ENCODE assay signal across 11 mouse cellular contexts in the genomic region with DNA sequence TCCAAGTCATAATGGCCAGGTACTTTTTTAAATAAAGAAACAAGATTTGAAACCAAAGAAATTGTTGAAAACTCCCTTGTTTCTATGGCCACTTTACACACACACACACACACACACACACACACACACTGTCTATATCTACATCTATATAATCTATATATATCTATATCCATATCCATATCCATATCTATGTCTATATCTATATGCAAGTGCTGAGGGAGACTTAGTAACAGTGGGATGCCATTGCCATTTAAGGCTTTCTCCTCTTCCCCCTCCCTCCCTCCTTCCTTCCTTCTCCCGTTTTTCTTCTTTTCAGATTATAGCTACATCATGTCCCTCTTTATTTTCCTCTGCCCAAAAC. TPM values are rescaled to one million over a fixed set of nuclear protein-coding genes. Genes with fewer than 3 reads are reported as not detected.
DNase-seq lines count a peak whose midpoint lies in the region; ATAC-seq and TF ChIP-seq lines count a peak whose summit lies in the region.
"Had no signal": no experiment of that assay in that cellular context is flagged by ENCODE, and none has a peak within 500 bp of the region (broad histone marks: within the 10 kb centered on the region; RNA-seq: fewer than 3 reads in every experiment).

No protein-coding gene starts in this region.

- H3K36me3 ChIP-seq in heart, embryonic 14.5 days (ENCODE audit: control insufficient read depth, insufficient read depth, low read length): no peaks in the 10 kb centered on the region
- H3K36me3 ChIP-seq in heart, embryonic 11.5 days (ENCODE audit: control insufficient read depth, insufficient read depth, low read length): no peaks in the 10 kb centered on the region
- no peaks in the 10 kb centered on the region for H3K36me3 ChIP-seq in forebrain, postnatal 0 days (ENCODE audit: insufficient read depth)
- H3K36me3 ChIP-seq in midbrain, embryonic 12.5 days: no peaks in the 10 kb centered on the region
- H3K36me3 ChIP-seq: embryonic facial prominence, embryonic 13.5 days had no signal

- H3K27ac ChIP-seq in heart, embryonic 14.5 days (replicated peaks in 1 of 2; ENCODE audit: control insufficient read depth in 1 of 2, insufficient read depth in 1 of 2, low read depth in 2 of 2, low read length in 2 of 2): no peak overlapping the region
- no peak overlapping the region for H3K27ac ChIP-seq in heart, embryonic 11.5 days (ENCODE audit: low read depth, low read length)
- H3K27ac ChIP-seq in forebrain, postnatal 0 days (ENCODE audit: low read depth, low read length): peak overlapping the region; percentile 51; the same call in 1 of the 2 replicates
- no peak overlapping the region for H3K27ac ChIP-seq in midbrain, embryonic 12.5 days (replicated peaks)
- H3K27ac ChIP-seq: embryonic facial prominence, embryonic 13.5 days had no signal

- peaks cover 0 to 2% of the 10 kb centered on the region in 2 experiments; a peak in 2 of 4 replicates for H3K4me1 ChIP-seq in heart, embryonic 14.5 days (ENCODE audit: control insufficient read depth in 2 of 2, insufficient read depth in 2 of 2, low read length in 2 of 2)
- no peaks in the 10 kb centered on the region for H3K4me1 ChIP-seq in heart, embryonic 11.5 days (ENCODE audit: control insufficient read depth, insufficient read depth, low read length)
- no peaks in the 10 kb centered on the region for H3K4me1 ChIP-seq in forebrain, postnatal 0 days (ENCODE audit: insufficient read depth)
- H3K4me1 ChIP-seq in midbrain, embryonic 12.5 days: 0 out of 2 replicates have a peak, but pooled peaks cover 7% of the 10 kb centered on the region

- no peak overlapping the region for H3K4me3 ChIP-seq in heart, embryonic 14.5 days (ENCODE audit: control insufficient read depth in 1 of 2, insufficient read depth in 1 of 2, low read depth in 1 of 2, low read length in 2 of 2)
- H3K4me3 ChIP-seq in heart, embryonic 11.5 days (ENCODE audit: low read depth, low read length): no peak overlapping the region
- peak overlapping the region; percentile 43; the same call in 1 of the 2 replicates for H3K4me3 ChIP-seq in forebrain, postnatal 0 days (ENCODE audit: low read depth, low read length)
- no peak overlapping the region for H3K4me3 ChIP-seq in midbrain, embryonic 12.5 days
- H3K4me3 ChIP-seq: myocyte had no signal

- ATAC-seq in heart, embryonic 14.5 days (ENCODE audit: insufficient number of reproducible peaks, insufficient read depth, low FRiP score, low read depth): no peak
- no peak for ATAC-seq in heart, embryonic 11.5 days (replicated peaks; ENCODE audit: insufficient number of reproducible peaks, low FRiP score, low TSS enrichment)
- peak; percentile 9 for ATAC-seq in CD4-positive, CD25-positive, alpha-beta regulatory T cell, adult 4 months
- peak; percentile 2; the same call in 1 of the 2 replicates for ATAC-seq in forebrain, postnatal 0 days
- ATAC-seq in midbrain, embryonic 12.5 days (ENCODE audit: low FRiP score, low read depth): peak; percentile 42; the same call in 1 of the 2 replicates

- H3K9me3 ChIP-seq in heart, embryonic 14.5 days (ENCODE audit: control insufficient read depth, low read length): no peaks in the 10 kb centered on the region
- no peaks in the 10 kb centered on the region for H3K9me3 ChIP-seq in heart, embryonic 11.5 days (replicated peaks; ENCODE audit: control insufficient read depth, low read length)
- no peaks in the 10 kb centered on the region for H3K9me3 ChIP-seq in forebrain, postnatal 0 days (ENCODE audit: low read length)
- no peaks in the 10 kb centered on the region for H3K9me3 ChIP-seq in midbrain, embryonic 12.5 days
- H3K9me3 ChIP-seq: embryonic facial prominence, embryonic 13.5 days had no signal

- no peak overlapping the region for H3K9ac ChIP-seq in heart, embryonic 14.5 days (ENCODE audit: low read length)
- no peak overlapping the region for H3K9ac ChIP-seq in heart, embryonic 11.5 days (ENCODE audit: low read depth, low read length)
- peak overlapping the region; percentile 43; the same call in 1 of the 2 replicates for H3K9ac ChIP-seq in forebrain, postnatal 0 days
- no peak overlapping the region for H3K9ac ChIP-seq in midbrain, embryonic 12.5 days (replicated peaks)
- H3K9ac ChIP-seq: embryonic facial prominence, embryonic 13.5 days had no signal

- no peaks in the 10 kb centered on the region for H3K27me3 ChIP-seq in heart, embryonic 14.5 days (ENCODE audit: control insufficient read depth, insufficient read depth, low read length)
- H3K27me3 ChIP-seq in heart, embryonic 11.5 days (ENCODE audit: control insufficient read depth, insufficient read depth, low read length): no peaks in the 10 kb centered on the region
- H3K27me3 ChIP-seq in forebrain, postnatal 0 days (ENCODE audit: insufficient read depth, low read length): no peaks in the 10 kb centered on the region
- H3K27me3 ChIP-seq in midbrain, embryonic 12.5 days: no peaks in the 10 kb centered on the region
- H3K27me3 ChIP-seq: embryonic facial prominence, embryonic 13.5 days had no signal

- DNase-seq in forebrain, postnatal 0 days: no peak
- no peak for DNase-seq in liver
- no peak for DNase-seq in gastrocnemius, postnatal 10 days
- DNase-seq in natural killer cell, adult 2 months (ENCODE audit: low spot score in 2 of 2): no peak

- TF ChIP-seq CTCF in forebrain, postnatal 0 days (IDR thresholded peaks at IDR 0.05; ENCODE audit: low read depth): no peak

- peak overlapping the region; percentile 71; the same call in 1 of the 2 replicates for H3K4me2 ChIP-seq in heart, embryonic 14.5 days (ENCODE audit: low read length)
- H3K4me2 ChIP-seq in heart, embryonic 11.5 days: no peak overlapping the region
- H3K4me2 ChIP-seq in forebrain, postnatal 0 days (ENCODE audit: low read depth): peak overlapping the region; percentile 61
- no peak overlapping the region for H3K4me2 ChIP-seq in midbrain, embryonic 12.5 days (replicated peaks)

- 23% methylated on average over 1 of the region's 1 CpGs for WGBS in heart, embryonic 14.5 days
- WGBS in heart, embryonic 11.5 days (ENCODE audit: insufficient replicate concordance): 17% methylated on average over 1 of the region's 1 CpGs
- WGBS in forebrain, postnatal 0 days: 14% methylated on average over 1 of the region's 1 CpGs
- WGBS in midbrain, embryonic 12.5 days: 25% methylated on average over 1 of the region's 1 CpGs

RNA-seq across cellular contexts. Expression of gene Asb5, which starts 21.3 kb away (rescaled TPM):
- polyA plus RNA-seq in heart, embryonic 14.5 days (2014; fragmentation: Nextera tagmentation; extraction: Ambion mirVana): 5.8 and 6.9 TPM in 2 replicates
- polyA plus RNA-seq in heart, embryonic 11.5 days (2014; fragmentation: Nextera tagmentation; extraction: Ambion mirVana): 5.5 and 6.8 TPM in 2 replicates
- polyA plus RNA-seq in CD4-positive, CD25-positive, alpha-beta regulatory T cell, adult 4 months (2017; shearing (Covaris generic)): not detected
- 1.8 and 2.2 TPM in 2 replicates for total RNA-seq in forebrain, postnatal 0 days (2014; rRNA removed)
- 8.4 and 10.2 TPM in 2 replicates for polyA plus RNA-seq in forebrain, postnatal 0 days (2015; fragmentation: Nextera tagmentation; extraction: Ambion mirVana)
- 5.8 and 6.6 TPM in 2 replicates for polyA plus RNA-seq in midbrain, embryonic 12.5 days (2016; fragmentation: Nextera tagmentation; extraction: Ambion mirVana)
- total RNA-seq in gastrocnemius, postnatal 10 days (2021): 100 to 1,000 TPM; 124 to 132 TPM
- total RNA-seq: adrenal gland, adult 2 months had no signal

RNA-seq across cellular contexts. Expression of gene Spcs3, which starts 21.7 kb away (rescaled TPM):
- polyA plus RNA-seq in heart, embryonic 14.5 days (2014; fragmentation: Nextera tagmentation; extraction: Ambion mirVana): 56.6 and 61.5 TPM in 2 replicates
- polyA plus RNA-seq in heart, embryonic 11.5 days (2014; fragmentation: Nextera tagmentation; extraction: Ambion mirVana): 71.1 and 77.9 TPM in 2 replicates
- 100 to 1,000 TPM; 114 to 129 TPM for polyA plus RNA-seq in CD4-positive, CD25-positive, alpha-beta regulatory T cell, adult 4 months (2017; shearing (Covaris generic))
- total RNA-seq in forebrain, postnatal 0 days (2014; rRNA removed): 39.4 and 48.5 TPM in 2 replicates
- 29.9 and 39.3 TPM in 2 replicates for polyA plus RNA-seq in forebrain, postnatal 0 days (2015; fragmentation: Nextera tagmentation; extraction: Ambion mirVana)
- polyA plus RNA-seq in midbrain, embryonic 12.5 days (2016; fragmentation: Nextera tagmentation; extraction: Ambion mirVana): 76.5 and 79.0 TPM in 2 replicates
- total RNA-seq in gastrocnemius, postnatal 10 days (2021): 10 to 100 TPM; 22.8 to 28.2 TPM

Comparison
In these comparisons a context has a peak if more than half of its experiments do, and no peak if none do; other contexts are left out.
1. H3K4me2 ChIP-seq: peak in heart, embryonic 14.5 days (single experiment) and forebrain, postnatal 0 days (single experiment); none in heart, embryonic 11.5 days (single experiment) and midbrain, embryonic 12.5 days (single experiment).
2. ATAC-seq: peak in CD4-positive, CD25-positive, alpha-beta regulatory T cell, adult 4 months (single experiment), forebrain, postnatal 0 days (single experiment) and midbrain, embryonic 12.5 days (single experiment); none in heart, embryonic 14.5 days (single experiment) and heart, embryonic 11.5 days (single experiment).